Mouse (Mus musculus): ENCODE measurements around the gene Ifngr1.

DNA sequence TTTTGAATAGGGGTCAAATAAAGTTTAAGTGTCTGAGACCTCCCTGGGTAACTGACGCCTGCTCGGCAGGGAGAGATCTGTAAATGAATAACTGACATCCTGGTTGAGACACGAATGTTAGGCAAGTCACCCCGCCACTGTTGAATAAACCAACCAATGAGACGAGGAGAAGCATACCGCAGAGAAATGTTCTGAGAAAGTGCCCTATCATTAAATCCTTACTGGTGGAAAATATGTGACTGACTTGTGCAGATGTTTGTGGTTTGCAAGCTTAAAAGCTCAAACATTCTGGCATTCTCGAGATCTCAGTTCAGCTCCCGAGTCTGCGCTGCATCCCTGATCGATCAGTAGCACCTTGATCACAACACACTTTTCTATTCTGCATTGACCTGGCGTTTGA, 6.3 kb downstream of the Ifngr1 start:
- TF ChIP-seq CTCF (conservative IDR thresholded peaks at IDR 0.05 in 1 of 2, IDR thresholded peaks at IDR 0.05 in 1 of 2; ENCODE audit: low read depth in 2 of 2, low read length in 2 of 2) (no peak), GABPA (IDR thresholded peaks at IDR 0.05; ENCODE audit: insufficient replicate concordance, low read depth, low read length) (no peak), RAD21 (IDR thresholded peaks at IDR 0.05; ENCODE audit: low read depth, low read length) (no peak), RCOR1 (conservative IDR thresholded peaks at IDR 0.05; ENCODE audit: low read depth, low read length) (no peak)

Measured in CH12.LX (cell line).